Comparison of ENCODE assay signal across 30 mouse cellular contexts in genomic region chr15:96960343-96960742, GRCm38 (mm10).
DNase-seq lines count a peak whose midpoint lies in the region; ATAC-seq and TF ChIP-seq lines count a peak whose summit lies in the region.
"Had no signal": no experiment of that assay in that cellular context is flagged by ENCODE, and none has a peak within 500 bp of the region (broad histone marks: within the 10 kb centered on the region; RNA-seq: fewer than 3 reads in every experiment).

No protein-coding gene starts in this region.

- no peak overlapping the region for H3K4me2 ChIP-seq in lung, postnatal 0 days (replicated peaks; ENCODE audit: low read depth, low read length)
- H3K4me2 ChIP-seq in stomach, postnatal 0 days (replicated peaks; ENCODE audit: low read depth), result no peak overlapping the region
- H3K4me2 ChIP-seq: embryonic facial prominence, embryonic 12.5 days; forebrain, embryonic 12.5 days; forebrain, embryonic 15.5 days; heart, embryonic 13.5 days; hindbrain, embryonic 14.5 days had no signal

- no peak for TF ChIP-seq CTCF in lung, postnatal 0 days (IDR thresholded peaks at IDR 0.05)
- no peak for TF ChIP-seq CTCF in stomach, postnatal 0 days (IDR thresholded peaks at IDR 0.05; ENCODE audit: low read depth)

- H3K9ac ChIP-seq in lung, postnatal 0 days (replicated peaks; ENCODE audit: low read depth), result no peak overlapping the region
- no peak overlapping the region for H3K9ac ChIP-seq in stomach, postnatal 0 days (ENCODE audit: low read length)
- H3K9ac ChIP-seq: embryonic facial prominence, embryonic 12.5 days; forebrain, embryonic 12.5 days; forebrain, embryonic 15.5 days; heart, embryonic 13.5 days; hindbrain, embryonic 14.5 days had no signal

- no peaks in the 10 kb centered on the region for H3K27me3 ChIP-seq in lung, postnatal 0 days (replicated peaks; ENCODE audit: insufficient read depth, low read length)
- H3K27me3 ChIP-seq in stomach, postnatal 0 days (ENCODE audit: control insufficient read depth, insufficient read depth, low read length), result no peaks in the 10 kb centered on the region
- H3K27me3 ChIP-seq: CH12.LX; embryonic facial prominence, embryonic 12.5 days; forebrain, embryonic 12.5 days; forebrain, embryonic 15.5 days; heart, embryonic 13.5 days; Patski had no signal

- no peak for TF ChIP-seq EP300 in lung, postnatal 0 days (IDR thresholded peaks at IDR 0.05)
- TF ChIP-seq EP300 in stomach, postnatal 0 days (optimal IDR thresholded peaks at IDR 0.05), result no peak

- peak; percentile 81 for ATAC-seq in frontal cortex, adult (ENCODE audit: low TSS enrichment)
- ATAC-seq in lung, postnatal 0 days, result peak; percentile 59
- ATAC-seq in stomach, postnatal 0 days (ENCODE audit: low FRiP score, low TSS enrichment), result peak; percentile 88
- ATAC-seq: forebrain, embryonic 15.5 days; hindbrain, postnatal 0 days; inflammation-experienced regulatory T-cells, adult 6 months; intestine, embryonic 16.5 days; Patski had no signal

- no peak overlapping the region for H3K27ac ChIP-seq in lung, postnatal 0 days (ENCODE audit: low read length)
- no peak overlapping the region for H3K27ac ChIP-seq in stomach, postnatal 0 days (replicated peaks)
- H3K27ac ChIP-seq: embryonic facial prominence, embryonic 12.5 days; forebrain, embryonic 12.5 days; forebrain, embryonic 15.5 days; gastrocnemius, adult 2 months; heart, embryonic 13.5 days; hindbrain, embryonic 14.5 days; hindbrain, postnatal 0 days had no signal

- no peak for DNase-seq in frontal cortex, postnatal 10 days (ENCODE audit: low spot score in 2 of 2)
- peak; percentile 49 for DNase-seq in lung, postnatal 0 days (ENCODE audit: low spot score)
- DNase-seq in lung, adult 18-20 months, result no peak
- peak; percentile 16 for DNase-seq in ZHBTc4 (ENCODE audit: low read depth, low spot score)
- peak; percentile 25 for DNase-seq in stomach, postnatal 0 days (ENCODE audit: low spot score)
- no peak for DNase-seq in layer of hippocampus, adult 9-10 months (ENCODE audit: low spot score)
- DNase-seq: adrenal gland, adult 2 months; adrenal gland, postnatal 14 days; B cell, adult 2 months; cerebellum, adult 11-12 months; cerebellum, adult 9-10 months; cerebellum, postnatal 14 days; gastrocnemius, adult 2 months; gastrocnemius, postnatal 25 days; heart, adult 18-20 months; heart, postnatal 14 days; heart, postnatal 4 days had no signal

- H3K4me1 ChIP-seq in lung, postnatal 0 days (ENCODE audit: insufficient read depth, low read depth, low read length), result no peaks in the 10 kb centered on the region
- H3K4me1 ChIP-seq in stomach, postnatal 0 days (replicated peaks; ENCODE audit: control insufficient read depth, insufficient read depth), result no peaks in the 10 kb centered on the region
- H3K4me1 ChIP-seq: forebrain, embryonic 12.5 days; forebrain, embryonic 15.5 days had no signal

- no peaks in the 10 kb centered on the region for H3K36me3 ChIP-seq in lung, postnatal 0 days (ENCODE audit: insufficient read depth, low read length)
- H3K36me3 ChIP-seq in stomach, postnatal 0 days (ENCODE audit: control insufficient read depth, insufficient read depth, low read length), result no peaks in the 10 kb centered on the region
- H3K36me3 ChIP-seq: embryonic facial prominence, embryonic 12.5 days; forebrain, embryonic 12.5 days; forebrain, embryonic 15.5 days; G1E; heart, embryonic 13.5 days had no signal

- WGBS in lung, postnatal 0 days, result 77% methylated on average over 11 of the region's 11 CpGs
- WGBS in stomach, postnatal 0 days, result 76% methylated on average over 11 of the region's 11 CpGs

- no peak overlapping the region for H3K4me3 ChIP-seq in lung, postnatal 0 days (ENCODE audit: low read depth, low read length)
- H3K4me3 ChIP-seq in stomach, postnatal 0 days (ENCODE audit: low read depth, low read length), result no peak overlapping the region
- H3K4me3 ChIP-seq: embryonic facial prominence, embryonic 12.5 days; erythroblast, embryonic 14.5 days; forebrain, embryonic 12.5 days; forebrain, embryonic 15.5 days; gastrocnemius, adult 2 months; heart, embryonic 13.5 days had no signal

- no peaks in the 10 kb centered on the region for H3K9me3 ChIP-seq in lung, postnatal 0 days (ENCODE audit: low read length)
- no peaks in the 10 kb centered on the region for H3K9me3 ChIP-seq in stomach, postnatal 0 days (ENCODE audit: control insufficient read depth, low read length)
- H3K9me3 ChIP-seq: embryonic facial prominence, embryonic 12.5 days; forebrain, embryonic 12.5 days; forebrain, embryonic 15.5 days; heart, embryonic 13.5 days had no signal

Comparison
In these comparisons a context has a peak if more than half of its experiments do, and no peak if none do; other contexts are left out.
1. DNase-seq: peak in lung, postnatal 0 days (single experiment), ZHBTc4 (single experiment) and stomach, postnatal 0 days (single experiment); none in frontal cortex, postnatal 10 days (0 of 2), lung, adult 18-20 months (0 of 2) and layer of hippocampus, adult 9-10 months (single experiment).
2. Peak in every context shown above with its lines, with median percentiles within 50 percentile points of each other: ATAC-seq.